Mouse (Mus musculus) left cerebral cortex, adult 9 months (tissue): ENCODE measurements around the gene Stk17b.

Source experiments
- DNase-seq, 2 experiments: peaks; one replicate each; pipeline ENCODE4 v3.0.0; 2022; ENCODE audit warnings: low spot score in 2 of 2

Gene Stk17b

GRCm38 (mm10) chr1:53784721-53785418 is at the start of gene Stk17b:
Gene Stk17b, minus strand, starts transcription at chr1:53785224.
- peak; percentile 18 to 61 for DNase-seq

DNA sequence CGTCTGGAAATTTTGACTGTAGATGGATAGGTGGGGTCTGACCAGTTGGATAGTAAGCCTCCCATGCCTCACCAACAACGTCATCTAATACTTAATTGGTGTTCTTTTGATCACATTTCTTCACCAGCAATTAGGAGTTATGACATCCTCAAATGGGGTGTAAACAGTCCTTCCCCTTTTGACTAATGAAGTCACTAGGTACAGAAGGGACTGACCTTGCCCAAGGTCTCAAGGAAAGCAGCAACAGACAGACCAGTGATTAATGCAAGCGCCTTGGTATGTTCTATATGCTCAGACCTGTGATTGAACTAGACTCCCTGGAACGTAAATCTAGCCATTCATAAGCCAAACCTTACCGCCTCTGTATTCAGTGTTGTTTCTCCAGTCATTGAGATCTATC is 45.3 kb upstream of the Stk17b start:
- DNase-seq = no peak

DNA sequence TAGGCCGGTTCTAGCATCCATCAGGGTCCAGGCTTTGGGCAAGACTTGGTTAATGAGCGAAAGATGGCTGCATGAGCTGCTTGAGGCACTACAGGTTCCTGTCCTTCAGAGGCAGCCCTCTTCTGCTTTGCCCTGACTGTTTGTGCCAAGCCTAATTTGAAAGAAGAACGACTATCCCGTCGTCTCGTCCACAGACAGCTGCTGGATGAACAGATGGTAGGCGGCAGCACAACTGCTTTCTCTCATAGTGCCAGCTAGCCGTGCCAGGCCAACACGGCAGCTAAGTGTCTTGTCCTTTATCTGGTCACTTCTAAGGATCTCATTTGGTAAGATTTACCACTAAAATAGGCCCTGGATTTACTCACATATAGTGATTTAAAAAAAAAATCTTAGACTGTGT is 44.1 kb upstream of the Stk17b start:
- DNase-seq = no peak

GRCm38 (mm10) chr1:53824446-53825337 is 39.7 kb upstream of the Stk17b start:
- DNase-seq = no peak

DNA sequence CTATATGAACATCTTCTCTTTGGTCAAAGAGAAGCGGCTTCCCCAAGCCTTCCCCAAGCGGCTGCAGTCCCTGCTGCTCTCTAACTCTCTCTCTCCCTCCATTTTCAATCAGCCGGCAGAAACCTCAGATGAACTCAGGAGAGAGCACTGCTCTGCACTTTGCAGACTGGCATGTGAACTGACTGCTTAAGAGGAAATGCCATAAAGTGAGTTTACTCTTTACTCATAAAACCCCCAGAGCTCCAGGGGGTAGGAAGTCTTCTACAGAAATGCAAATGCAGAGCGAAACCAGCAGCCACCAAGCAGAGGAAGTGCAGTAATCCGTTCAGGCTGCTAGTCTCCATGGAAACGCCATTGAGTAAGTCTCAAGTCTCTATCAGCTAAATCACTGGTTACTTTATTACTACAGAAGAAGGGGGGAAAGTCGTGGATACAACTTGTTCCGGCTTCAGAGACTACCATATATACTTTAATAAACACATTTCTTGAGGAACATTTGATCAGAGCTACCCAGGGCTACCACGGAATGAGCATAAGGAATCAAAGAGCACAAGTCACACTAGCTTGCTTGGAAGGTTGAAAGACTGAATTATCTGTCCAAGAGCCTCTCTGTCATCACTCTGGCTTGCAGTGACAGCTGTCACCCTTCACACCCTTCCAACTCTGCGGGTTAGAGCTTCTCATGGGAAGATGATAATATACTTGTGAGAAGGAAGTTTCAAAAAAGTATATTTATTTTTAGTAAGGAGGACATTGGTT is 38.8 kb upstream of the Stk17b start:
- DNase-seq = peak; percentile 22 to 42

GRCm38 (mm10) chr1:53821983-53822382 is 37.0 kb upstream of the Stk17b start:
- DNase-seq = no peak

DNA sequence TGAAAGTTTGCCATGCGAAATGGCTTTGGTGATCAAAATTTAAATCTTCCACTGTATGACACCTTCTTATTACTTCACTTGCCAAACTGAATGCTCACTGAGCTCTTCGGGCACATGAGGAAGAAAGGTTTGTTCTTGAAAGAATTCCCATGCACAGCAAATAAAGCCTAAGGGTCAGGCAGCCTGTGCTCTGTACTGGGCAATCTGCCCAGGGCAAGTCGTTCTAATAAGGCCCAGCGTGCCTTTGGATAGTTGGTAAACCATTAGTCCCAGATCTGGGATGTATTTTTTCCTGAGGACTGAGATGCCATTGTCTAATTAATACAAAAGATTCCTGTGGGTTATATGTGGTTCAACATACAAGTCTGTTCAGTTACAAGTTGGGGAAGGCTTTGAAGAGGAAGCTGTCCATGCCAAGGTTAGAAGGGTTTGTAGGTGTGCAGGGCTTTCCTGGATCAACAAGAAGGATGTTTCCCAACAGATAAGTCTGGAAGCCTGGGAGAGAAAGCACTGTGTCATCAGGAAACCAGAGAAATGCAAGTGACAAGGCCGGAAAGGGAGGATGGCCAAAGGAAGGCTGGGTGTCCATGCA is 35.1 kb upstream of the Stk17b start:
- DNase-seq = no peak

GRCm38 (mm10) chr1:53818072-53818862 is 33.2 kb upstream of the Stk17b start:
- DNase-seq = no peak

- no peak for DNase-seq
Observed at GRCm38 (mm10) chr1:53816353-53816752, 31.3 kb upstream of the Stk17b start.

DNA sequence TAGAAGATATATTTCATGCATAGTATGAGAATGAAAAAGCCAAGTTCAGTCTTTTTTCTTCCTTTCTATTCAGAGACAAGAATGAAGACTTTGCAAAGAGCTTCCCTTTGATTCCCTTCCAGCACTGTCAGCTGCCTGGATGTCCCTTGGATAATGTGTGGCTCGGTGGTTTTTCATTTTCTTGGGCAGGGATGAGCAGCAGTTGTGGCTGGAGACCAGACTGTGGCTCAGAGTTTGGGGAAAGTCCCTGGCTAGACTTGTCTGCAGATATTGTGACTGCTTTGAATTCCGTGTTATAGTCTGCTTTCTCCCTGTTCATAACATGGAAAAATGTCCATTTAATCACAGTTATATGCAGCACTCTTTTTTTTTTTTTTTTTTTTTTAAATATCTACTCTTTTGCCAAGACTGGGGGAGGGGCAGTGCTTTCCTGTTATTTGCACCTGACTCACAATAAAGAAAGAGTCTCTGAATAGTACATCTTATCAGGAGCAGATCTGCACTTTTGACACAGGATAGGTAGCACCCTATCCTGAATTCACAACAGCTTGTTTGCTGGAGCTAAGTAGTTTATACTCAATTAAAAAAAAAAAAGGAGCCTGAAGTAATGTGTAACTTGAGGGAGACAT is 29.2 kb upstream of the Stk17b start:
- DNase-seq = no peak

DNA sequence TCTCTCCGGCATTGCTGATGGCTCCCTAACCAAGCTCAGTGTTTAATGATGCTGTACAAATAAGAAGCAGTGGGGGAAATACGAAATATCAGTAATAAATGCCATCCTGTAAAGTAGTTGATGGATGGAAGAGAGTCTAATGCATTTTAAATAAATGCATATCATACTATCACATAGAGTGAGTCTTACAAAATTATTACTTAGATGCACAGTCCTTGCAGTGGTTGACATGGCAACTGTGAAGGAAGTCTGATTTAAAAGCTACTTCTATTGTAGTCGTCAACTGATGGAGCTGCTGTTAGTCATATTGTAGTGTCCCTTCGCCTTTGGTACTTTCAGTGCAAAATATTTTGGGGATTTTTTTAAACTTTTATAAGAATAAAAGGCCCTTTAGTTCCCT is 26.9 kb upstream of the Stk17b start:
- no peak for DNase-seq

DNA sequence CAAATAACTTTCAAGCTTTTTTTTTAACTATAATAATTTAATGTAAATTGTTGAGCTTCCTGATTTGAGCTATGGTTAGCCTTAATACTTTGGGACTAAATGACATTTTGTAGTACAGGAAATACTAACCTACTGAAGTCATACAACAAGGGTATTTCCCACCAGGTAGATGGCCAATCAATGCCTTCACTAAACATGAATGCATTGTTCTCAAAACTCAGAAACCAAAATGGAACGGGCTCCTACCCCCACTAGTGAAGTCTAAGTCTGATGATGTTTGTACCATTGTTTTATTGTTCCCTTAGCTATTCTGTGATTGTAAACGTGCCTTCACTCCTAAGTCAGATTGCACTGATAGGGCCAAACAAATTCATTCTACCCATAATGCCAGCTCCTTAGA is 23.2 kb upstream of the Stk17b start:
- no peak for DNase-seq

GRCm38 (mm10) chr1:53797811-53798210 is 12.8 kb upstream of the Stk17b start:
- DNase-seq = no peak

DNA sequence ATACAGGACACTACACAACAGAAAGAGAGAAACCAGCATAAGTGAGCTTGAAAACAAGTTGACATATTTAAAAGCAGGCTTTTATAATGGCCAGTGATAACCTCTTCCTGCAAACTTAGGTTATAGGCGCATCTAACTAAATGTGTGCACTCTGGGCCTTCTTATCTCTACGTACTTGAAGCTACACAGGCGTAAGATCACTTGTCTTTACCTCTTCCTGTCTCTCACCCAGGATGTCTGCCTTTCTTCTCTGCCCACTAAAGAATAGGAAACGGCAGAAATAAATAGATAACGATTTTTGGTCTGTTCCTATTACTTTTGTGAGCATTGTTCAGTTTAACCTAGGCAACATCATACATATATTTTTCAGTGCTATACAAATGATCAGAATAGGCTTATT is 12.1 kb upstream of the Stk17b start:
- no peak for DNase-seq

GRCm38 (mm10) chr1:53796271-53796670 is 11.2 kb upstream of the Stk17b start:
- DNase-seq = no peak

GRCm38 (mm10) chr1:53795591-53795990 is 10.6 kb upstream of the Stk17b start:
- no peak for DNase-seq

- no peak for DNase-seq
Observed at GRCm38 (mm10) chr1:53795081-53795480, 10.1 kb upstream of the Stk17b start.

- no peak for DNase-seq
Observed at GRCm38 (mm10) chr1:53794279-53794678, 9.3 kb upstream of the Stk17b start.

DNA sequence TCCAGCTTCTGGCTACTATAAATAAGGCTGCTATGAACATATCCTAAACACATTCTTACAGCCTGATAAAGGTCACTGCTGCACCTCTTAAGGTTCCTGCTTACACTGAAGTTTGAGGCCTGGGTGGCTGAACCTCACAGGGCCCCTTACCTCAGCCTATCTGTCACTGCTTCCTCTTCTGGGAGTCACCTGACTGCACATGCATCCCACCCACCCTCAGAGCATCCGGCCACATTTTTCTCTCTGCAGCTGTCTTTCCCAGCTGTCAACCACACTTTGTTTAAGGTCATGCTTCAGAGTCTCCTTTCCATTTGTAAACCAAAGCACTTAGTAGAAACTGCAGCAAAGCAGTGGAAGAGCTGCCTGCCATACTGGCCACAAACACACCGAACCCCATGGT is 6.3 kb upstream of the Stk17b start:
- DNase-seq = no peak

GRCm38 (mm10) chr1:53784291-53784720 is 718 bp downstream of the Stk17b start:
- DNase-seq = no peak

- DNase-seq = no peak
Observed at GRCm38 (mm10) chr1:53782956-53783355, 2.1 kb downstream of the Stk17b start.
